Mouse (Mus musculus) neural tube, embryonic 13.5 days (tissue): ENCODE results near the gene Asgr1. TPM values are rescaled to one million over a fixed set of nuclear protein-coding genes. Genes with fewer than 3 reads are reported as not detected.
"Not testable (repeated sequence)": the region's sequence is repeated elsewhere in the genome, so short reads cannot be mapped to it uniquely, and the experiment has no call there.

Source experiments
- ATAC-seq: fragments of 200-750 bp; cut with Nextera tagmentation; 2 replicates; pipeline ENCODE4 v1.8.0; 2017; ENCODE audit warnings: low read depth, mild to moderate bottlenecking, moderate TSS enrichment, moderate library complexity
- H3K27ac ChIP-seq: fragments of 300-500 bp; sonication (generic); replicated peaks from 2 replicates; pipeline ENCODE4 v1.5.1; 2015; ENCODE audit warnings: moderate library complexity, mild to moderate bottlenecking, inconsistent platforms
- H3K27me3 ChIP-seq: fragments of 300-500 bp; sonication (generic); 2 replicates; pipeline ENCODE4 v1.6.1; 2015; ENCODE audit warnings: mild to moderate bottlenecking, inconsistent platforms
- H3K36me3 ChIP-seq: fragments of 300-500 bp; sonication (generic); 2 replicates; pipeline ENCODE4 v1.6.1; 2015; ENCODE audit warnings: mild to moderate bottlenecking, inconsistent platforms
- H3K4me1 ChIP-seq: fragments of 300-500 bp; sonication (generic); replicated peaks from 2 replicates; pipeline ENCODE4 v1.6.1; 2015; ENCODE audit warnings: inconsistent platforms
- H3K4me2 ChIP-seq: fragments of 300-500 bp; sonication (generic); 2 replicates; pipeline ENCODE4 v1.6.1; 2015; ENCODE audit warnings: inconsistent platforms, mild to moderate bottlenecking, moderate library complexity
- H3K4me3 ChIP-seq: fragments of 300-500 bp; sonication (generic); 2 replicates; pipeline ENCODE4 v1.5.1; 2015; ENCODE audit warnings: mild to moderate bottlenecking, inconsistent platforms
- H3K9ac ChIP-seq: fragments of 300-500 bp; sonication (generic); 2 replicates; pipeline ENCODE4 v1.6.1; 2015; ENCODE audit warnings: moderate library complexity, mild to moderate bottlenecking, inconsistent platforms
- H3K9me3 ChIP-seq: fragments of 300-500 bp; sonication (generic); 2 replicates; pipeline ENCODE4 v1.6.1; 2016; ENCODE audit warnings: inconsistent platforms
- WGBS: fragments of 180-500 bp; shearing (Covaris S2); methylation state at CpG from one replicate; pipeline ENCODE4 v1.1.7; 2015; 5-methylcytosine and 5-hydroxymethylcytosine counted together
- polyA plus RNA-seq: library from polyadenylated mRNA; unstranded; fragments of >200 nt; fragmentation: Nextera tagmentation; extraction: Ambion mirVana; gene quantifications from 2 replicates; pipeline ENCODE4 v1.2.1, GENCODE M21; 2015

Asgr1 gene
- polyA plus RNA-seq, result 1.4 and 2.6 TPM in 2 replicates

GRCm38 (mm10) chr11:70053898-70054570 lies at the start of gene Asgr1:
Asgr1 (plus strand) TSS chr11:70054085.
- H3K36me3 ChIP-seq, result no peaks in the 10 kb centered on the region
- ATAC-seq, result no peak
- no peaks in the 10 kb centered on the region for H3K9me3 ChIP-seq
- 0 out of 2 replicates have a peak within 1 kb of the TSS, but pooled peaks have one; percentile 43 for H3K9ac ChIP-seq
- H3K4me1 ChIP-seq, result peaks cover 3% of the 10 kb centered on the region; the same call in 1 of the 2 replicates
- 81% methylated on average over 10 of the region's 10 CpGs for WGBS
- H3K27ac ChIP-seq, result no peak within 1 kb of the TSS
- no peak within 1 kb of the TSS for H3K4me2 ChIP-seq
- H3K27me3 ChIP-seq, result 0 out of 2 replicates have a peak, but pooled peaks cover 8% of the 10 kb centered on the region
- no peak within 1 kb of the TSS for H3K4me3 ChIP-seq

DNA sequence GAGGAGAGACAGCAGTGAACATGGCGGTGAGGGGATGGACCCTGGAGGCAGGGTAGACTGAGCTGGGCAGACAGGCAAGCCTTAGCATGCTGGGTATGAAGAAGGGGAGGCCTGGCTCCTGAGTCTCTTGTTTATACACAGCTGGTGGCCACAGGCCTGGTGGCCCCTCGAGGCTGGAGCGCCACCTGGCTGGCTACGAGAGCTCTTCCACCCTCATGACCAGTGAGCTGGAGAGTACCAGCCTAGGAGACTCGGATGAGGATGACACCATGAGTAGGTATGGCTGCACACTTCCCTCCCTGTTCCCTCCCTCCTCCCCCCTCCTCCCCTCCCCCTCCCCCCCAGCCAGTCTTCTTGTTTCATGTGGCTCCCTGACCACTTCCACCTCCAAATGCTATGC lies 48.4 kb upstream of the Asgr1 start:
- no peak overlapping the region for H3K4me2 ChIP-seq
- H3K27me3 ChIP-seq, result no peaks in the 10 kb centered on the region
- H3K9ac ChIP-seq, result no peak overlapping the region
- no peaks in the 10 kb centered on the region for H3K9me3 ChIP-seq
- H3K4me1 ChIP-seq, result peaks cover 40% of the 10 kb centered on the region
- H3K36me3 ChIP-seq, result peaks cover 64% of the 10 kb centered on the region
- no peak overlapping the region for H3K27ac ChIP-seq
- no peak overlapping the region for H3K4me3 ChIP-seq
- WGBS, result 54% methylated on average over 5 of the region's 5 CpGs
- no peak for ATAC-seq

DNA sequence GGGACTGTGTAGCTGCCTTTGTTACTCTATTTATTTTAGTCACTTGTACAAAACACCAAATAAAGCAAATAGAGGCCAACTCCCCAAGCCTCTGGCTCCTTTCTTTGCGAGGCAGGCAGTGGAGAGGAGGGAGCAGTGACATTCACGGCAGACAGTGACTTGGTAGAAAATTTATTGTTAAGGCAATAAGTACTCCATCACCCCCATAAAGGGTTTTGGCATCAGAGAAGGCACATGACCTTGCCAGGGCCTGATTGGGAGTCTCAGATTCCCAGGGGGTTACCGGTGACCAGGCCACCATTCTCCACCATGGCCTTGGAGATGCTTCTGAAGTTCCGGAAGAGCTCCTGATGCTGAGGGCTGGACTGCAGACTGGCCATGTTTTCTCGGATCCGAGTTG lies 43.9 kb upstream of the Asgr1 start:
- Histone ChIP-seq H3K4me1 (peaks cover 13% of the 10 kb centered on the region), H3K4me3 (no peak overlapping the region), H3K36me3 (peaks cover 93% of the 10 kb centered on the region), H3K4me2 (no peak overlapping the region), H3K9me3 (no peaks in the 10 kb centered on the region), H3K9ac (no peak overlapping the region), H3K27ac (no peak overlapping the region), H3K27me3 (no peaks in the 10 kb centered on the region)
- WGBS, result 90% methylated on average over 6 of the region's 6 CpGs
- ATAC-seq, result no peak

DNA sequence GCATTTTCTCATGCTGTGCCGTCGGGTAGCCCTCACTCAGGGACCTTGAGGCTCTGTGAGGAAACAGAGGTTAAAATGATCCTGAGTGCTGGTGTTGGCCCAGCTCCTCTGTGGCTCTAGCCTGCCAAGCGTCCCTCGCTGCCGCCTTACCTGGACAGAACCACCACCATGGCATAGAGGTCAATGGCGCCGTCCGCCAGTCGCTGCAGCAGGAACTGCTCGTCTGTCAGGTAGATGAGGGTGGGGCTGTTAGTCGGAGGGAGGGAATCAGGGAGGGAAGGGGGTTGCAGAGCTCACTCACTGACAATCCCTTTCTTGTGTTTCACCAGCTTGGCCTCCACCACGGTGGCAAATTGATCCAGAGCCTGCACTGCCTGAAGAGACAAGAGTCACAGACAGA lies 43.3 kb upstream of the Asgr1 start:
- ATAC-seq, result no peak
- Histone ChIP-seq H3K27ac (no peak overlapping the region), H3K27me3 (no peaks in the 10 kb centered on the region), H3K4me1 (peaks cover 13% of the 10 kb centered on the region), H3K4me3 (no peak overlapping the region), H3K9me3 (no peaks in the 10 kb centered on the region), H3K36me3 (peaks cover 87% of the 10 kb centered on the region), H3K4me2 (no peak overlapping the region), H3K9ac (0 out of 2 replicates have a peak overlapping the region, but pooled peaks have one; percentile 5)
- 87% methylated on average over 12 of the region's 12 CpGs for WGBS

DNA sequence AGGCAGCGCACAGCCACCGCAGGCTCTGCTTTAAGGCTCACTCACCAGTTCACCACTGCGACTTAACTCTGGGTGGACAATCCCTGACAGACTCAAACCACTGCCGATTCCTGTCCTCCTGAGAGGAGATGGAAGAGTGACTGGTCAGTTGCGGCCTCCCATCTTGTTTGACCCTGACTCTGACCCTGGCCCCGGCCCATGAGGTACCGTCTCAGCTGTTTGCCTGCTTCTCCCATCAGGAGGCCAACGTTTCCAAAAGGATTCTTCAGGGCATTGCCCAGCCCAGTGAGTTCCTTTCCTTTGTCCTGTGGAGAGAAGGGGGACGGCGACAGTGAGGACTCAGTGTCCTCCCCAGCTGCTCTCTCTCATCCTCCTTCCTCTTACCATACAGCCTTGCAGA lies 42.9 kb upstream of the Asgr1 start:
- no peaks in the 10 kb centered on the region for H3K9me3 ChIP-seq
- WGBS, result 80% methylated on average over 10 of the region's 10 CpGs

GRCm38 (mm10) chr11:70012931-70013330 lies 41.0 kb upstream of the Asgr1 start:
- WGBS, result 86% methylated on average over 9 of the region's 9 CpGs
- Histone ChIP-seq H3K27me3 (no peaks in the 10 kb centered on the region), H3K4me3 (no peak overlapping the region), H3K27ac (no peak overlapping the region), H3K4me1 (peaks cover 23% of the 10 kb centered on the region), H3K36me3 (peaks cover 64% of the 10 kb centered on the region), H3K4me2 (no peak overlapping the region), H3K9me3 (no peaks in the 10 kb centered on the region), H3K9ac (no peak overlapping the region)
- no peak for ATAC-seq

More for the DNA sequence above, 42.9 kb upstream of the Asgr1 start:
- Histone ChIP-seq H3K4me2 (no peak overlapping the region), H3K4me3 (no peak overlapping the region), H3K9ac (0 out of 2 replicates have a peak overlapping the region, but pooled peaks have one; percentile 5), H3K4me1 (peaks cover 13% of the 10 kb centered on the region), H3K36me3 (peaks cover 83% of the 10 kb centered on the region), H3K27me3 (no peaks in the 10 kb centered on the region), H3K27ac (no peak overlapping the region)
- ATAC-seq, result no peak

DNA sequence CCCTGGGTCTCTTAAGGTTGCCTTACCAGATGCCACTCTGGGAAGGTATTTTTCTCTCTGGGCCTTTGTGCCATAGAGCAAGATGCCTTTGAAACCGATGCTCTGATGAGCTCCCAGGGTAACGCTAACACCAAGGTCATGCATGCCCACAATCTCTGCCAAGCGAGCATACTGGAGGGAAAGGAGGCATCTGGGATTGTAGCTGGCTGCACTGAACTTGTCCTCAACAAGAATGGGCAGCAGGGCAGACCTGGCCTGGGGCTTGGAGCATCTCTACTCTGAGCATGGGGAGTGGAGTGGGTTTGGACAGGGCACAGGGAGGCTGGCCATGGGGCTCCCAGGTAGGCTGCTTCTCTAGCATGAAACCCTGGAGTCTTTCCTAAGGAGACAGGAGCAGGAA lies 40.5 kb upstream of the Asgr1 start:
- no peak for ATAC-seq

DNA sequence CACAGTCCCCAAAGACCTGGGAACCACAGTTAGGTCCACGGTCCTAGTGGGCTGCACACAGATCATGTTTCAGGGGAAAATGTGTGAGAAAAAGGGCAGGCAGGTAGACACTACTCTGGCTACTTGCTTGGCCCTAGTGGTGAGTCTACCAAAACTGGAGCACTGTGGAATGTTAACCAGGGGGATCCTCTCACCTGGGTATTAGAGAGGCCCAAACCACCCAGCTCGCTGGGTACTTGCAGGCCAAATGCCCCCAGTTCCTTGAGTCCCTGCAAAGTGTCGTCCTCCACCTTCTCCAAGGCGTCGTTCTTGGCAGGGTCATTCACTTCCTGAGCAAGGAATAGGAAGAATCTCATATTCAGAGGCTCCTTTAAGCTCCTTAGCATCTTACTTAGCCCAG lies 39.8 kb upstream of the Asgr1 start:
- 64% methylated on average over 5 of the region's 5 CpGs for WGBS
- H3K27ac ChIP-seq, result no peak overlapping the region
- peak overlapping the region; percentile 84 for H3K9ac ChIP-seq
- no peaks in the 10 kb centered on the region for H3K27me3 ChIP-seq
- no peak for ATAC-seq
- 0 out of 2 replicates have a peak overlapping the region, but pooled peaks have one; percentile 65 for H3K4me3 ChIP-seq
- peaks cover 52% of the 10 kb centered on the region for H3K36me3 ChIP-seq
- H3K4me1 ChIP-seq, result peaks cover 31% of the 10 kb centered on the region
- no peaks in the 10 kb centered on the region for H3K9me3 ChIP-seq
- H3K4me2 ChIP-seq, result peak overlapping the region; percentile 72

More for the DNA sequence above, 40.5 kb upstream of the Asgr1 start:
- no peaks in the 10 kb centered on the region for H3K27me3 ChIP-seq
- 86% methylated on average over 3 of the region's 3 CpGs for WGBS
- H3K4me3 ChIP-seq, result no peak overlapping the region
- H3K36me3 ChIP-seq, result peaks cover 59% of the 10 kb centered on the region
- no peaks in the 10 kb centered on the region for H3K9me3 ChIP-seq
- H3K4me2 ChIP-seq, result no peak overlapping the region
- H3K9ac ChIP-seq, result no peak overlapping the region
- peaks cover 26% of the 10 kb centered on the region for H3K4me1 ChIP-seq
- H3K27ac ChIP-seq, result no peak overlapping the region

- under 1% methylated on average over 35 of the region's 35 CpGs for WGBS
- H3K27ac ChIP-seq, result peak within 1 kb of the TSS; percentile 78
Observed at GRCm38 (mm10) chr11:70014880-70015558, 38.9 kb upstream of the Asgr1 start, which contains the start of gene Acadvl. Acadvl (minus strand) TSS chr11:70015411.

GRCm38 (mm10) chr11:70015677-70016076 lies 38.2 kb upstream of the Asgr1 start:
- Histone ChIP-seq H3K9ac (peak overlapping the region; percentile 84; the same call in 1 of the 2 replicates), H3K4me3 (peak overlapping the region; percentile 65; the same call in 1 of the 2 replicates), H3K36me3 (peaks cover 36% of the 10 kb centered on the region), H3K27me3 (no peaks in the 10 kb centered on the region), H3K27ac (no peak overlapping the region), H3K9me3 (no peaks in the 10 kb centered on the region), H3K4me2 (peak overlapping the region; percentile 72), H3K4me1 (peaks cover 47% of the 10 kb centered on the region)
- no peak for ATAC-seq
- 71% methylated on average over 6 of the region's 6 CpGs for WGBS

More at GRCm38 (mm10) chr11:70014880-70015558, 38.9 kb upstream of the Asgr1 start, which contains the start of gene Acadvl:
- H3K4me3 ChIP-seq, result peak within 1 kb of the TSS; percentile 65
- H3K4me1 ChIP-seq, result peaks cover 41% of the 10 kb centered on the region
- no peaks in the 10 kb centered on the region for H3K9me3 ChIP-seq
- peak; percentile 70 for ATAC-seq
- no peaks in the 10 kb centered on the region for H3K27me3 ChIP-seq
- H3K9ac ChIP-seq, result peak within 1 kb of the TSS; percentile 84
- peak within 1 kb of the TSS; percentile 72 for H3K4me2 ChIP-seq
- H3K36me3 ChIP-seq, result peaks cover 43% of the 10 kb centered on the region

DNA sequence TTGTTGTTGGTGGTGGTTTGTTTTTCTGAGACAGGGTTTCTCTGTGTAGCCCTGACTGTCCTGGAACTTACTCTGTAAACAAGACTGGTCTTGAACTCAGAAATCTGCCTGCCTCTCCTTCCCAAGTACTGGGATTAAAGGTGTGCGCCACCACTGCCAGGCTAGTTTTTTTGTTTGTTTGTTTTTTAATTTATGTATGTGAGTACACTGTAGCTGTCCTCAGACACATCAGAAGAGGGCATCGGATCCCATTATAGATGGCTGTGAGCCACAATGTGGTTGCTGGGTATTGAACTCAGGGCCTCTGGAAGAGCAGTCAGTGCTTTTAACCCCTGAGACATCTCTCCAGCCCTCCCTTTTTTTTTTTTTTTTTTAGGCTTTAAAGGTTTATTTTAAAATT lies 37.7 kb upstream of the Asgr1 start:
- not testable (repeated sequence) for H3K9me3 ChIP-seq, H3K9ac ChIP-seq, H3K4me2 ChIP-seq, ATAC-seq, H3K27ac ChIP-seq, H3K27me3 ChIP-seq
- Histone ChIP-seq H3K4me1 (peaks cover 52% of the 10 kb centered on the region), H3K4me3 (0 out of 2 replicates have a peak overlapping the region, but pooled peaks have one; percentile 65), H3K36me3 (peaks cover 31% of the 10 kb centered on the region)
- 93% methylated on average over 2 of the region's 2 CpGs for WGBS

- peaks cover 26% of the 10 kb centered on the region for H3K36me3 ChIP-seq
- peaks cover 53% of the 10 kb centered on the region for H3K4me1 ChIP-seq
- no peaks in the 10 kb centered on the region for H3K27me3 ChIP-seq
- peak within 1 kb of the TSS; percentile 98 for H3K9ac ChIP-seq
- ATAC-seq, result no peak
- peak within 1 kb of the TSS; percentile 79 for H3K4me3 ChIP-seq
- H3K4me2 ChIP-seq, result peak within 1 kb of the TSS; percentile 79
- no peaks in the 10 kb centered on the region for H3K9me3 ChIP-seq
- peak within 1 kb of the TSS; percentile 96 for H3K27ac ChIP-seq
- 91% methylated on average over 3 of the region's 3 CpGs for WGBS
Observed at GRCm38 (mm10) chr11:70016669-70017068, 37.2 kb upstream of the Asgr1 start, which contains the start of gene Dlg4. Dlg4 (plus strand) TSS chr11:70016942.
